In genomic region chr4:138537210-138538083, GRCm38 (mm10) we compare ENCODE assay signal across 10 mouse cellular contexts.
A peak's percentile ranks its signal among the peaks of the same experiment; 100 is the strongest.
DNase-seq lines count a peak whose midpoint lies in the region; ATAC-seq lines count a peak whose summit lies in the region.
"Had no signal": no experiment of that assay in that cellular context is flagged by ENCODE, and none has a peak within 500 bp of the region (broad histone marks: within the 10 kb centered on the region; RNA-seq: fewer than 3 reads in every experiment).

No protein-coding gene starts in this region.

- no peak overlapping the region for H3K9ac ChIP-seq in hindbrain, embryonic 12.5 days
- H3K9ac ChIP-seq: embryonic facial prominence, embryonic 15.5 days; liver, embryonic 14.5 days had no signal

- H3K27me3 ChIP-seq in hindbrain, embryonic 12.5 days: 0 out of 2 replicates have a peak, but pooled peaks cover 3% of the 10 kb centered on the region
- H3K27me3 ChIP-seq: embryonic facial prominence, embryonic 15.5 days had no signal

- peaks cover 3% of the 10 kb centered on the region; the same call in 1 of the 2 replicates for H3K9me3 ChIP-seq in hindbrain, embryonic 12.5 days (replicated peaks)
- H3K9me3 ChIP-seq: embryonic facial prominence, embryonic 15.5 days had no signal

- H3K4me3 ChIP-seq in hindbrain, embryonic 12.5 days: no peak overlapping the region
- H3K4me3 ChIP-seq: embryonic facial prominence, embryonic 15.5 days had no signal

- peak; percentile 54 for DNase-seq in cerebellum, adult 11 months
- peak; percentile 56 to 76 for DNase-seq in cerebellum, postnatal 4 days (ENCODE audit: low spot score in 2 of 2)
- DNase-seq in left cerebral cortex, postnatal 10 days (ENCODE audit: extremely low spot score in 1 of 2, low spot score in 2 of 2): peak; percentile 83 to 85
- DNase-seq in retina, postnatal 1 day: peak; percentile 88
- no peak for DNase-seq in gastrocnemius, postnatal 14 days
- no peak for DNase-seq in spleen, postnatal 14 days (ENCODE audit: low spot score in 2 of 2)

- no peak overlapping the region for H3K4me2 ChIP-seq in hindbrain, embryonic 12.5 days (replicated peaks)
- H3K4me2 ChIP-seq: embryonic facial prominence, embryonic 15.5 days had no signal

- ATAC-seq in cerebellum, adult (ENCODE audit: insufficient number of reproducible peaks, low FRiP score, low TSS enrichment): no peak; the same call in 1 of the 2 replicates
- peak; percentile 74 for ATAC-seq in hindbrain, embryonic 12.5 days (ENCODE audit: low FRiP score)

- H3K27ac ChIP-seq in hindbrain, embryonic 12.5 days: peak overlapping the region; percentile 52; the same call in 1 of the 2 replicates
- H3K27ac ChIP-seq: embryonic facial prominence, embryonic 15.5 days; liver, embryonic 14.5 days had no signal

- no peaks in the 10 kb centered on the region for H3K36me3 ChIP-seq in hindbrain, embryonic 12.5 days
- H3K36me3 ChIP-seq: embryonic facial prominence, embryonic 15.5 days had no signal

- WGBS in hindbrain, embryonic 12.5 days: 28% methylated on average over 10 of the region's 10 CpGs

- intact Hi-C loops in left cerebral cortex, postnatal 10 days (cut with DNase I): no loop called here
- intact Hi-C loops in gastrocnemius, postnatal 14 days (cut with DNase I; ENCODE audit: low total_unique reads): no loop called here

- H3K4me1 ChIP-seq in hindbrain, embryonic 12.5 days: peaks cover 18% of the 10 kb centered on the region
- H3K4me1 ChIP-seq: embryonic facial prominence, embryonic 15.5 days had no signal

Comparison
In these comparisons a context has a peak if more than half of its experiments do, and no peak if none do; other contexts are left out.
1. DNase-seq: peak in cerebellum, adult 11 months (single experiment), cerebellum, postnatal 4 days (2 of 2), left cerebral cortex, postnatal 10 days (2 of 2) and retina, postnatal 1 day (single experiment); none in gastrocnemius, postnatal 14 days (single experiment) and spleen, postnatal 14 days (0 of 2).